In genomic region chr2:30445312-30445711, GRCm38 (mm10) we compare ENCODE assay signal across 9 mouse cellular contexts. TPM values are rescaled to one million over a fixed set of nuclear protein-coding genes. Genes with fewer than 3 reads are reported as not detected.
DNase-seq lines count a peak whose midpoint lies in the region; ATAC-seq lines count a peak whose summit lies in the region.
"Had no signal": no experiment of that assay in that cellular context is flagged by ENCODE, and none has a peak within 500 bp of the region (broad histone marks: within the 10 kb centered on the region; RNA-seq: fewer than 3 reads in every experiment).

No protein-coding gene starts in this region.

- H3K36me3 ChIP-seq in hindbrain, embryonic 10.5 days = peaks cover 79% of the 10 kb centered on the region
- H3K36me3 ChIP-seq in hindbrain, embryonic 14.5 days (replicated peaks; ENCODE audit: control insufficient read depth, insufficient read depth) = peaks cover 43% of the 10 kb centered on the region
- peaks cover 32% of the 10 kb centered on the region for H3K36me3 ChIP-seq in intestine, embryonic 15.5 days
- H3K36me3 ChIP-seq in lung, embryonic 15.5 days = peaks cover 48% of the 10 kb centered on the region

- 15% methylated on average over 2 of the region's 2 CpGs for WGBS in hindbrain, embryonic 10.5 days
- WGBS in hindbrain, embryonic 14.5 days = 27% methylated on average over 2 of the region's 2 CpGs
- WGBS in intestine, embryonic 15.5 days = 27% methylated on average over 2 of the region's 2 CpGs
- 33% methylated on average over 2 of the region's 2 CpGs for WGBS in lung, embryonic 15.5 days

- DNase-seq in hindbrain, embryonic 10.5 days (ENCODE audit: low spot score) = peak; percentile 85
- DNase-seq in hindbrain, embryonic 14.5 days (ENCODE audit: low spot score) = no peak
- DNase-seq in embryo, embryonic 11 days = peak; percentile 82
- no peak for DNase-seq in cerebellum, adult 9-11 months
- no peak for DNase-seq in MN1 (ENCODE audit: low spot score)

- peak overlapping the region; percentile 28 for H3K4me3 ChIP-seq in hindbrain, embryonic 10.5 days
- no peak overlapping the region for H3K4me3 ChIP-seq in hindbrain, embryonic 14.5 days (replicated peaks; ENCODE audit: low read length)
- H3K4me3 ChIP-seq in intestine, embryonic 15.5 days (replicated peaks) = no peak overlapping the region
- H3K4me3 ChIP-seq in lung, embryonic 15.5 days = no peak overlapping the region

- peaks cover 9% of the 10 kb centered on the region for H3K9me3 ChIP-seq in hindbrain, embryonic 10.5 days
- no peaks in the 10 kb centered on the region for H3K9me3 ChIP-seq in hindbrain, embryonic 14.5 days (ENCODE audit: control insufficient read depth, low read length)
- no peaks in the 10 kb centered on the region for H3K9me3 ChIP-seq in intestine, embryonic 15.5 days
- no peaks in the 10 kb centered on the region for H3K9me3 ChIP-seq in lung, embryonic 15.5 days

- ATAC-seq in hindbrain, embryonic 14.5 days (ENCODE audit: low FRiP score) = no peak
- peak; percentile 56 for ATAC-seq in intestine, embryonic 15.5 days
- no peak for ATAC-seq in lung, embryonic 15.5 days (ENCODE audit: borderline replicate concordance, extremely low read depth, low FRiP score, low TSS enrichment)
- ATAC-seq in activated CD4-positive, CD25-positive, alpha-beta regulatory T cell, adult 4 months = no peak

- no peak overlapping the region for H3K4me2 ChIP-seq in hindbrain, embryonic 14.5 days (replicated peaks)
- H3K4me2 ChIP-seq in intestine, embryonic 15.5 days (replicated peaks) = peak overlapping the region; percentile 26
- 0 out of 2 replicates have a peak overlapping the region, but pooled peaks have one; percentile 11 for H3K4me2 ChIP-seq in lung, embryonic 15.5 days

- no peaks in the 10 kb centered on the region for H3K27me3 ChIP-seq in hindbrain, embryonic 10.5 days (ENCODE audit: insufficient read depth, poor library complexity, severe bottlenecking)
- no peaks in the 10 kb centered on the region for H3K27me3 ChIP-seq in hindbrain, embryonic 14.5 days (ENCODE audit: control insufficient read depth, insufficient read depth, low read length)
- H3K27me3 ChIP-seq in intestine, embryonic 15.5 days (replicated peaks) = no peaks in the 10 kb centered on the region
- H3K27me3 ChIP-seq in lung, embryonic 15.5 days = no peaks in the 10 kb centered on the region

- H3K9ac ChIP-seq in hindbrain, embryonic 14.5 days = no peak overlapping the region; the same call in 1 of the 2 replicates
- H3K9ac ChIP-seq in intestine, embryonic 15.5 days = peak overlapping the region; percentile 24; the same call in 1 of the 2 replicates
- peak overlapping the region; percentile 32 for H3K9ac ChIP-seq in lung, embryonic 15.5 days
- H3K9ac ChIP-seq: liver, embryonic 14.5 days had no signal

- H3K4me1 ChIP-seq in hindbrain, embryonic 10.5 days (replicated peaks) = peaks cover 82% of the 10 kb centered on the region
- peaks cover 30% of the 10 kb centered on the region for H3K4me1 ChIP-seq in hindbrain, embryonic 14.5 days (replicated peaks; ENCODE audit: control insufficient read depth, insufficient read depth, low read length)
- H3K4me1 ChIP-seq in intestine, embryonic 15.5 days (replicated peaks) = peaks cover 64% of the 10 kb centered on the region
- peaks cover 63% of the 10 kb centered on the region for H3K4me1 ChIP-seq in lung, embryonic 15.5 days

- peak overlapping the region; percentile 98 for H3K27ac ChIP-seq in hindbrain, embryonic 10.5 days
- no peak overlapping the region for H3K27ac ChIP-seq in hindbrain, embryonic 14.5 days
- H3K27ac ChIP-seq in intestine, embryonic 15.5 days = peak overlapping the region; percentile 98
- H3K27ac ChIP-seq in lung, embryonic 15.5 days = peak overlapping the region; percentile 99
- H3K27ac ChIP-seq: liver, embryonic 14.5 days had no signal

RNA-seq across cellular contexts. Expression of gene Ier5l, which starts 28.7 kb away (rescaled TPM):
- polyA plus RNA-seq in hindbrain, embryonic 10.5 days (2016; fragmentation: Nextera tagmentation; extraction: Ambion mirVana) = 3.1 and 3.3 TPM in 2 replicates
- 2.4 and 2.7 TPM in 2 replicates for polyA plus RNA-seq in hindbrain, embryonic 14.5 days (2014; fragmentation: Nextera tagmentation; extraction: Ambion mirVana)
- 1.3 and 1.6 TPM in 2 replicates for polyA plus RNA-seq in intestine, embryonic 15.5 days (2015; fragmentation: Nextera tagmentation; extraction: Ambion mirVana)
- polyA plus RNA-seq in lung, embryonic 15.5 days (2015; fragmentation: Nextera tagmentation; extraction: Ambion mirVana) = 2.0 and 2.8 TPM in 2 replicates
- under 1 TPM in 1 of 2 experiments, not detected in 1; 0.16 TPM for polyA plus RNA-seq in activated CD4-positive, CD25-positive, alpha-beta regulatory T cell, adult 4 months (2017; shearing (Covaris generic))

RNA-seq across cellular contexts. Expression of gene Ptpa, which starts 29.5 kb away (rescaled TPM):
- polyA plus RNA-seq in hindbrain, embryonic 10.5 days (2016; fragmentation: Nextera tagmentation; extraction: Ambion mirVana) = 149 and 151 TPM in 2 replicates
- polyA plus RNA-seq in hindbrain, embryonic 14.5 days (2014; fragmentation: Nextera tagmentation; extraction: Ambion mirVana) = 71.7 and 79.8 TPM in 2 replicates
- 117 and 120 TPM in 2 replicates for polyA plus RNA-seq in intestine, embryonic 15.5 days (2015; fragmentation: Nextera tagmentation; extraction: Ambion mirVana)
- polyA plus RNA-seq in lung, embryonic 15.5 days (2015; fragmentation: Nextera tagmentation; extraction: Ambion mirVana) = 164 and 165 TPM in 2 replicates
- 10 to 100 TPM; 46.4 to 73.2 TPM for polyA plus RNA-seq in activated CD4-positive, CD25-positive, alpha-beta regulatory T cell, adult 4 months (2017; shearing (Covaris generic))

RNA-seq across cellular contexts. Expression of gene Crat, which starts 29.7 kb away (rescaled TPM):
- polyA plus RNA-seq in hindbrain, embryonic 10.5 days (2016; fragmentation: Nextera tagmentation; extraction: Ambion mirVana) = 22.4 and 26.7 TPM in 2 replicates
- 30.3 and 32.0 TPM in 2 replicates for polyA plus RNA-seq in hindbrain, embryonic 14.5 days (2014; fragmentation: Nextera tagmentation; extraction: Ambion mirVana)
- 19.6 and 19.8 TPM in 2 replicates for polyA plus RNA-seq in intestine, embryonic 15.5 days (2015; fragmentation: Nextera tagmentation; extraction: Ambion mirVana)
- 32.0 and 34.1 TPM in 2 replicates for polyA plus RNA-seq in lung, embryonic 15.5 days (2015; fragmentation: Nextera tagmentation; extraction: Ambion mirVana)
- 1 to 10 TPM; 2.9 to 3.5 TPM for polyA plus RNA-seq in activated CD4-positive, CD25-positive, alpha-beta regulatory T cell, adult 4 months (2017; shearing (Covaris generic))

RNA-seq across cellular contexts. Expression of gene Dolpp1, which starts 53.3 kb away (rescaled TPM):
- polyA plus RNA-seq in hindbrain, embryonic 10.5 days (2016; fragmentation: Nextera tagmentation; extraction: Ambion mirVana) = 52.9 and 55.6 TPM in 2 replicates
- polyA plus RNA-seq in hindbrain, embryonic 14.5 days (2014; fragmentation: Nextera tagmentation; extraction: Ambion mirVana) = 51.6 and 54.2 TPM in 2 replicates
- 44.5 and 50.9 TPM in 2 replicates for polyA plus RNA-seq in intestine, embryonic 15.5 days (2015; fragmentation: Nextera tagmentation; extraction: Ambion mirVana)
- 37.7 and 46.9 TPM in 2 replicates for polyA plus RNA-seq in lung, embryonic 15.5 days (2015; fragmentation: Nextera tagmentation; extraction: Ambion mirVana)
- 10 to 100 TPM; 15.3 to 18.3 TPM for polyA plus RNA-seq in activated CD4-positive, CD25-positive, alpha-beta regulatory T cell, adult 4 months (2017; shearing (Covaris generic))

Comparison
In these comparisons a context has a peak if more than half of its experiments do, and no peak if none do; other contexts are left out.
1. DNase-seq: peak in hindbrain, embryonic 10.5 days (single experiment) and embryo, embryonic 11 days (single experiment); none in hindbrain, embryonic 14.5 days (single experiment), cerebellum, adult 9-11 months (single experiment) and MN1 (single experiment).